Mouse (Mus musculus) Patski (cell line): ENCODE results near the gene Trim66. TPM values are rescaled to one million over a fixed set of nuclear protein-coding genes. Genes with fewer than 3 reads are reported as not detected.

Experiments used
- ATAC-seq: fragments of 100-300 bp; one replicate; pipeline ENCODE4 v1.8.0; 2021
- CTCF ChIA-PET: fragments of 350-600 bp; sonication (Branson Sonifier 250); formaldehyde crosslinking; loops from one replicate; lab custom pipeline; 2022; ENCODE audit warnings: inconsistent platforms; lab: Charles Lee
- POLR2A ChIA-PET: fragments of 350-600 bp; sonication (Branson Sonifier 250); formaldehyde crosslinking; loops from one replicate; lab custom pipeline; 2022; ENCODE audit warnings: antibody characterized with exemption, inconsistent platforms; lab: Charles Lee
- DNase-seq: peaks from one replicate; pipeline ENCODE4 v3.0.0-alpha.2; 2011; ENCODE audit warnings: low read depth, low spot score
- H3K27me3 ChIP-seq: fragments of 371-371 bp; one replicate; pipeline ENCODE4 v1.5.1; 2021
- CTCF ChIP-seq: fragments of 100-300 bp; IDR thresholded peaks from one replicate; pipeline ENCODE4 v1.5.1; 2021
- in situ Hi-C: fragments of 300-500 bp; cut with MboI; formaldehyde crosslinking; loops from 3 replicates; pipeline ENCODE4 v1.11.1; 2018; ENCODE audit warnings: low pct_unique_long_range_greater_than_20kb, mixed read lengths
- polyA plus RNA-seq: library from polyadenylated mRNA; unstranded; gene quantifications from one replicate; pipeline ENCODE4 v1.2.3, GENCODE M21; 2021

The Trim66 gene
- polyA plus RNA-seq, 1 experiment from 2014 or later = 0.32 TPM

DNA sequence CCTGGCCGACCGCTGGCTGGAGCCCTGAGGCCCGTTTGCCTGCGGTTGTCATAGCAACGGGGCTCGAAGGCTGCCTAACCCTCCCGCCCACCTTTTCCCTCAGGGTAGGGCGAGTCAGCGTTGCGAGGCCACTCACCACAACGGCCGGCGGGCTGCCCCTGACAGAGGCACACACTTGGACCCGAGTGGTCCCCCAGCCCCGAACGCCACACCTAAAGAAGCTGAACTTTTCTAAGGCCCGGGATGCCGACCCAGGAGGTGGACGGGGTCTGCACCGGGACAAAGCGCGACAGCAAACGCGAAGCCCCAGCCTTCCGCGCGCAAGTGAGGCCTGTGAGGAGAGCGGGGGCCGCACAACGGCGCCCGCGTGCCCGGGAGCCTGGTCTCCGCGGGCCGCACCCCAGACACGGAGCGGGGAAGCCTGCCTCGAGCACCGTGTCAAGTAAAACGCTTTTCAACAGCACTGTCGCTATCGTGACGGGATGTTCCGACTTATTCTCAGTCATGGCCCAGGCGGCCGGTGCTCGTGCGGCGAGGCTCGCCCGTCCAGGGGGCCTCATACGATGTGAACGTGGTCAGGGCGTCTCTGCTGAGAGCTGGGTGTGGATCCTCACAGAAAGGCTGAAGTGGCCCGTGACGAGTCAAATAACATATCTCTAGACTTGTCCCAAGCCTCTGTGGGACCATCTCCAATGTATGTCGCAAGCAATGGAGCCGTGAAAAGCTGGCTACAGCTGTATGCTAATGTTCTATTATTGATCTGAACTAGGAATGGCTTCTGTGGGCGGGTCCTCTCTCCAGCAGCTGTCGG is 68.9 kb downstream of the Trim66 start, which contains the start of gene Stk33:
Gene Stk33 (minus strand): TSS at position 301 of the 811 bp plus-strand sequence.
- DNase-seq (no peak), ATAC-seq (no peak)
- POLR2A ChIA-PET = no interaction called here
- in situ Hi-C loops = no loop called here
- no peaks in the 10 kb centered on the region for H3K27me3 ChIP-seq
- CTCF ChIA-PET = no interaction called here
- no peak for TF ChIP-seq CTCF

DNA sequence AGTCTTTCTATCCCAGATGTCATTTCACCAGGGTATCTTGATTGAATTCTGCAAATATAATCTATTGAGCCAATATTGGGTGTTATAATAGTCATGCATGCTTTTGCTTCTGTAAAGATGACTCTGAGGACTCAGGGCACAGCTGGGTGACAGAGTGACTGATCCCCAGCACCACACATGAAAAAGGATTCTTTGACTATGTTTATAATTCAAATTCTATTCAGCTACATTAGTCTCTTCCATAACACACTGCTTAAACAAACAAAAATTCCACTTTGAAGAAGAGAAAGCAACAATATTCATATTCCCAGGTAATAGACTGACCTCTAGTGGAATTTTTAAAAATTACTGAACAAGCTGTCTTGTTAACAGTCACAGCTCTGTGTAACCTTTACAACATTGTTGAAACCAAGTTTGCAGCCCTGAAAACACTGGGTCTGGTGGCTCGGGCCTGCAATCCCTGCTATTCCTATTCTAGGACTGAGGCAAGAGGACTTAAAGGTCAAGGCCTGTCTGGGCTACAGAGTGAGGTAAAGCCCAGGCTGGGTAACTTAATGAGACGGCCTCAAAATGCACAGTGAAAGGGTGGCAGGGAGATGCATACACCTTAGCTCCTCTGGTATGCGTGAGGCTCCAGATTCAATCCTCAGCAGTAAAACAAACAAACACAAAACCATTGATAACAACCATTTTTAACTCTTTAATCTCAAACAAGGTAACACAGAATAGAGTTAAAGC is 83.3 kb downstream of the Trim66 start:
- ChIA-PET CTCF (interaction anchor here (0.7 to 3.1 kb wide), 13 partner anchors 12 to 325 kb away, joined by 3 to 16 read pairs (median 3); no protein-coding TSS in a partner anchor), POLR2A (no interaction called here)
- DNase-seq (no peak), ATAC-seq (peak; percentile 62)
- H3K27me3 ChIP-seq = no peaks in the 10 kb centered on the region
- peak; percentile 67 for TF ChIP-seq CTCF
- in situ Hi-C loops = loop anchor here (5.0 to 10.0 kb wide), 3 partner anchors 190 to 322 kb away; no protein-coding TSS in a partner anchor

DNA sequence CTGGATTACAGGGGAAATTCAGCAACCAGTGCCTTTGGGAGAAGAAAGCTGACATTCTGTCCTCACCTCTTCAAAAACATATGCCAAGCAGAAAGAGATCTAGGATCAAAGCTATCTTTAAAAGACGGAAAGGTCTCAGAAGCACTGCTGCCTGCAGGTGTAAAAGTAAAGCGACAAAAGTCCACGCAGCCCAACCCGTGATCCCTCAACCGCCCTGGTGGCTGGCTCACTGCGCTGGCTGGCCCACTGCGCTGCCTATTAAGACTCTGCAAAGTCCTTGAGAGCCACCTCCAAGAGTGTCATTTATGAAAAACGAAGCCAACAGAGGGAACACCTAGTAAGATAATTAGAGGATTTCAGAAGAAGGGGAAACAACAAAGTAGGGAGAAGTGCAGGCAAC is 85.1 kb downstream of the Trim66 start:
- ChIA-PET CTCF (interaction anchor here (1.3 to 3.1 kb wide), 3 partner anchors 207 to 324 kb away, joined by 3 to 15 read pairs (median 3); no protein-coding TSS in a partner anchor), POLR2A (no interaction called here)
- no peaks in the 10 kb centered on the region for H3K27me3 ChIP-seq
- ATAC-seq = no peak
- no peak for DNase-seq
- in situ Hi-C loops = loop anchor here (10.0 kb wide), 2 partner anchors 188 to 288 kb away; no protein-coding TSS in a partner anchor
- no peak for TF ChIP-seq CTCF

DNA sequence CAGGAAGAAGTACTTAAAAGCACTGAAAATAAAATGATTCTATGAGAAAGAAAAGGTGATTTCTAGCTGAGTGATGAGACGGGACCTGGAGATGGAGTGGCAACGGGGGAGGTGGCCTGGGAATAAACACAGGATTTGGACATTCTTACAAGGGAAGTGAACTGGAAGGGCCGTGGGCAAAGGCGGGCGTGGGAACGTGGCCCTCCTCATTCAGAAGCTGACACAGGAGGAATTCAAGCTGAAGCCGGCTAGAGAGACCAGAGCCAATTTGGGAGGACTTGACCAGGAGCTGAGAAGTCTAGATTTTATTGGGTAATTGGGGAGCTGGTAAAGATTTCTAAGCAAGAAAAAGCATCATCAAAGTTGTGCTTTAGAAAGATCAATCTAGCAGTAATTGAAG is 102.4 kb downstream of the Trim66 start:
- CTCF ChIA-PET = interaction anchor here (1.2 kb wide), 1 partner anchor 16 kb away, joined by 5 read pairs; no protein-coding TSS in a partner anchor
- DNase-seq (no peak), ATAC-seq (no peak)
- no peak for TF ChIP-seq CTCF
- POLR2A ChIA-PET = no interaction called here
- in situ Hi-C loops = loop anchor here (5.0 kb wide), 1 partner anchor 123 kb away; no protein-coding TSS in a partner anchor
- H3K27me3 ChIP-seq = peaks cover 14% of the 10 kb centered on the region

DNA sequence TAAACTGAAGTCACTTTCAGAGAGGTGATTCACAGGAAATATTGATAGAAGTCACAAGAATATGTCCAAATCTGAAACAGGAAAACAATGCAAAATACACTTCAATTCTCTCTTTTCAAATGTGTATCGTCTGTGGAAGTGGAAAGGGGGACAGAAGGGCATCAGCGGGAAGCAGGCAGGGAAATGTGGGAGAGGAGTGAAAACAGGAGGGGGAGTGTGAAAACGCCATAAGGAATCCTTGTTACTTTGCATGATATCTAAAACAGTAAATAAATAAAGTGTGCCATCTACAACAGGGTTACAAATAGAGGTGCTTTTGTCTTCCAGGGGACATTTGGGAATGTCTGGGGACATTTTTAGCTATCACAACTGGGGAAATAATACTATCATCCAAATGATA is 108.6 kb downstream of the Trim66 start:
- in situ Hi-C loops = no loop called here
- ATAC-seq (no peak), DNase-seq (no peak)
- POLR2A ChIA-PET = no interaction called here
- CTCF ChIA-PET = no interaction called here
- no peak for TF ChIP-seq CTCF
- H3K27me3 ChIP-seq = peaks cover 11% of the 10 kb centered on the region

Other genes with a start within 250 kb of the Trim66 start
- gene Stk33, start 69.1 kb downstream of the Trim66 start, polyA plus RNA-seq = not detected
- 478 TPM for gene Rpl27a, start 11.0 kb upstream of the Trim66 start, polyA plus RNA-seq
- gene St5, start 195.5 kb upstream of the Trim66 start, polyA plus RNA-seq = 183 TPM
- 43.0 TPM for gene Akip1, start 195.6 kb upstream of the Trim66 start, polyA plus RNA-seq
- gene BC051019, start 215.7 kb upstream of the Trim66 start, polyA plus RNA-seq = 0.55 TPM
- 0.19 TPM for gene Ascl3, start 223.6 kb upstream of the Trim66 start, polyA plus RNA-seq
- 58.3 TPM for gene Tmem9b, start 244.7 kb upstream of the Trim66 start, polyA plus RNA-seq